9 mouse cellular contexts compared by ENCODE assay signal in genomic region chr11:47987893-47988267, GRCm38 (mm10). TPM values are rescaled to one million over a fixed set of nuclear protein-coding genes. Genes with fewer than 3 reads are reported as not detected.
DNase-seq lines count a peak whose midpoint lies in the region; ATAC-seq and TF ChIP-seq lines count a peak whose summit lies in the region.
"Had no signal": no experiment of that assay in that cellular context is flagged by ENCODE, and none has a peak within 500 bp of the region (broad histone marks: within the 10 kb centered on the region; RNA-seq: fewer than 3 reads in every experiment).

No protein-coding gene starts in this region.

- WGBS in kidney, embryonic 16.5 days, result 16% methylated on average over 12 of the region's 12 CpGs
- WGBS in embryonic facial prominence, embryonic 12.5 days, result 12% methylated on average over 12 of the region's 12 CpGs
- WGBS in hindbrain, embryonic 14.5 days, result 9% methylated on average over 12 of the region's 12 CpGs
- WGBS in midbrain, postnatal 0 days, result 7% methylated on average over 12 of the region's 12 CpGs
- WGBS in thymus, adult 2 months, result 19% methylated on average over 12 of the region's 12 CpGs

- H3K27me3 ChIP-seq in kidney, embryonic 16.5 days (ENCODE audit: insufficient read depth, low read length), result peaks cover 42% of the 10 kb centered on the region
- H3K27me3 ChIP-seq in embryonic facial prominence, embryonic 12.5 days, result peaks cover 36% of the 10 kb centered on the region
- H3K27me3 ChIP-seq in hindbrain, embryonic 14.5 days (ENCODE audit: control insufficient read depth, insufficient read depth, low read length), result 0 out of 2 replicates have a peak, but pooled peaks cover 5% of the 10 kb centered on the region
- no peaks in the 10 kb centered on the region for H3K27me3 ChIP-seq in midbrain, postnatal 0 days (ENCODE audit: insufficient read depth, low read length)
- no peaks in the 10 kb centered on the region; the same call in 1 of the 2 replicates for H3K27me3 ChIP-seq in thymus, adult 2 months (ENCODE audit: control insufficient read depth, insufficient read depth, low read length)

- peak overlapping the region; percentile 99 for H3K4me2 ChIP-seq in kidney, embryonic 16.5 days (replicated peaks; ENCODE audit: low read depth, low read length)
- H3K4me2 ChIP-seq in embryonic facial prominence, embryonic 12.5 days (replicated peaks), result peak overlapping the region; percentile 95
- peak overlapping the region; percentile 85 for H3K4me2 ChIP-seq in hindbrain, embryonic 14.5 days (replicated peaks)
- H3K4me2 ChIP-seq in midbrain, postnatal 0 days (ENCODE audit: low read depth, low read length, poor library complexity, severe bottlenecking), result peak overlapping the region; percentile 75

- H3K4me3 ChIP-seq in kidney, embryonic 16.5 days (ENCODE audit: low read length), result peak overlapping the region; percentile 68
- H3K4me3 ChIP-seq in embryonic facial prominence, embryonic 12.5 days, result peak overlapping the region; percentile 65
- H3K4me3 ChIP-seq in hindbrain, embryonic 14.5 days (replicated peaks; ENCODE audit: low read length), result peak overlapping the region; percentile 65
- H3K4me3 ChIP-seq in midbrain, postnatal 0 days (ENCODE audit: low read depth, low read length), result peak overlapping the region; percentile 69
- H3K4me3 ChIP-seq in thymus, adult 2 months (ENCODE audit: control insufficient read depth, insufficient read depth, low read length), result no peak overlapping the region
- H3K4me3 ChIP-seq: myocyte had no signal

- no peak overlapping the region for H3K27ac ChIP-seq in kidney, embryonic 16.5 days (ENCODE audit: low read length)
- no peak overlapping the region for H3K27ac ChIP-seq in embryonic facial prominence, embryonic 12.5 days
- H3K27ac ChIP-seq in hindbrain, embryonic 14.5 days, result peak overlapping the region; percentile 81; the same call in 1 of the 2 replicates
- peak overlapping the region; percentile 72; the same call in 1 of the 2 replicates for H3K27ac ChIP-seq in midbrain, postnatal 0 days (ENCODE audit: low read depth, low read length)
- H3K27ac ChIP-seq in thymus, adult 2 months (ENCODE audit: control insufficient read depth, insufficient read depth, low read length), result no peak overlapping the region

- ATAC-seq in kidney, embryonic 16.5 days (ENCODE audit: low FRiP score, low TSS enrichment), result no peak
- ATAC-seq in embryonic facial prominence, embryonic 12.5 days (ENCODE audit: insufficient number of reproducible peaks, insufficient read depth, low FRiP score, low TSS enrichment), result no peak
- ATAC-seq in hindbrain, embryonic 14.5 days (ENCODE audit: low FRiP score), result no peak
- no peak for ATAC-seq in midbrain, postnatal 0 days (ENCODE audit: low FRiP score)

- TF ChIP-seq CTCF in midbrain, postnatal 0 days (IDR thresholded peaks at IDR 0.05), result no peak
- TF ChIP-seq CTCF in thymus, adult 2 months (IDR thresholded peaks at IDR 0.05; ENCODE audit: borderline replicate concordance, control insufficient read depth, extremely low read depth, insufficient read depth, low read length, poor library complexity), result no peak

- H3K9me3 ChIP-seq in kidney, embryonic 16.5 days (ENCODE audit: low read length), result no peaks in the 10 kb centered on the region
- no peaks in the 10 kb centered on the region for H3K9me3 ChIP-seq in embryonic facial prominence, embryonic 12.5 days
- no peaks in the 10 kb centered on the region for H3K9me3 ChIP-seq in hindbrain, embryonic 14.5 days (ENCODE audit: control insufficient read depth, low read length)
- H3K9me3 ChIP-seq in midbrain, postnatal 0 days (ENCODE audit: low read length), result no peaks in the 10 kb centered on the region

- H3K36me3 ChIP-seq in kidney, embryonic 16.5 days (ENCODE audit: insufficient read depth, low read length), result no peaks in the 10 kb centered on the region
- H3K36me3 ChIP-seq in embryonic facial prominence, embryonic 12.5 days, result no peaks in the 10 kb centered on the region
- no peaks in the 10 kb centered on the region for H3K36me3 ChIP-seq in hindbrain, embryonic 14.5 days (replicated peaks; ENCODE audit: control insufficient read depth, insufficient read depth)
- H3K36me3 ChIP-seq in midbrain, postnatal 0 days (ENCODE audit: insufficient read depth, low read length), result no peaks in the 10 kb centered on the region
- H3K36me3 ChIP-seq in thymus, adult 2 months (ENCODE audit: control insufficient read depth, insufficient read depth, low read length), result no peaks in the 10 kb centered on the region

- H3K9ac ChIP-seq in kidney, embryonic 16.5 days (replicated peaks; ENCODE audit: low read length), result peak overlapping the region; percentile 69
- H3K9ac ChIP-seq in embryonic facial prominence, embryonic 12.5 days, result peak overlapping the region; percentile 70; the same call in 1 of the 2 replicates
- peak overlapping the region; percentile 86 for H3K9ac ChIP-seq in hindbrain, embryonic 14.5 days
- peak overlapping the region; percentile 71 for H3K9ac ChIP-seq in midbrain, postnatal 0 days (replicated peaks; ENCODE audit: low read length, poor library complexity, severe bottlenecking)

- H3K4me1 ChIP-seq in kidney, embryonic 16.5 days (ENCODE audit: insufficient read depth, low read length), result peaks cover 4% of the 10 kb centered on the region; the same call in 1 of the 2 replicates
- H3K4me1 ChIP-seq in embryonic facial prominence, embryonic 12.5 days, result no peaks in the 10 kb centered on the region
- peaks cover 10% of the 10 kb centered on the region for H3K4me1 ChIP-seq in hindbrain, embryonic 14.5 days (replicated peaks; ENCODE audit: control insufficient read depth, insufficient read depth, low read length)
- H3K4me1 ChIP-seq in midbrain, postnatal 0 days (ENCODE audit: insufficient read depth, low read length), result no peaks in the 10 kb centered on the region
- H3K4me1 ChIP-seq in thymus, adult 2 months (replicated peaks; ENCODE audit: control insufficient read depth, insufficient read depth, low read length), result no peaks in the 10 kb centered on the region

- no peak for TF ChIP-seq POLR2A in thymus, adult 2 months (IDR thresholded peaks at IDR 0.05; ENCODE audit: control insufficient read depth, extremely low read depth, insufficient read depth, low read length, poor library complexity)

- no peak for DNase-seq in kidney, adult 8-10 months
- no peak for DNase-seq in hindbrain, embryonic 14.5 days (ENCODE audit: low spot score)
- peak; percentile 1 for DNase-seq in midbrain, postnatal 0 days (ENCODE audit: low spot score)
- DNase-seq in thymus, postnatal 14 days, result no peak
- DNase-seq in thymus, adult 2 months, result no peak
- no peak for DNase-seq in Muller cell, postnatal 12 days (ENCODE audit: inconsistent ontology term)

RNA-seq across cellular contexts. Expression of gene Sgcd, which starts 0.9 kb away (rescaled TPM):
- polyA plus RNA-seq in kidney, embryonic 16.5 days (2015; fragmentation: Nextera tagmentation; extraction: Ambion mirVana), result 2.2 and 2.5 TPM in 2 replicates
- polyA plus RNA-seq in embryonic facial prominence, embryonic 12.5 days (2016; fragmentation: Nextera tagmentation; extraction: Ambion mirVana), result 11.0 and 11.7 TPM in 2 replicates
- polyA plus RNA-seq in hindbrain, embryonic 14.5 days (2014; fragmentation: Nextera tagmentation; extraction: Ambion mirVana), result 5.1 and 5.7 TPM in 2 replicates
- 40.6 and 51.3 TPM in 2 replicates for total RNA-seq in midbrain, postnatal 0 days (2014; rRNA removed)
- polyA plus RNA-seq in midbrain, postnatal 0 days (2015; fragmentation: Nextera tagmentation; extraction: Ambion mirVana), result 4.0 and 4.6 TPM in 2 replicates
- polyA plus RNA-seq in thymus, adult 2 months (2012; rRNA removed), result 0.34 and 0.47 TPM in 2 replicates

Comparison
In these comparisons a context has a peak if more than half of its experiments do, and no peak if none do; other contexts are left out.
1. H3K27ac ChIP-seq: peak in hindbrain, embryonic 14.5 days (single experiment) and midbrain, postnatal 0 days (single experiment); none in kidney, embryonic 16.5 days (single experiment), embryonic facial prominence, embryonic 12.5 days (single experiment) and thymus, adult 2 months (single experiment).
2. Peak in every context shown above with its lines, with median percentiles within 50 percentile points of each other: H3K4me2 ChIP-seq and H3K9ac ChIP-seq.